Mouse (Mus musculus) cerebellum, adult 11 months (tissue): ENCODE data around the gene Fam83e.

Source experiments
- DNase-seq: peaks from one replicate; pipeline ENCODE4 v3.0.0; 2022

Gene Fam83e

GRCm38 (mm10) chr7:45715741-45716459 lies 5.1 kb upstream of the Fam83e start:
- DNase-seq: peak; percentile 29

- no peak for DNase-seq
These were observed 4.6 kb upstream of the Fam83e start for GRCm38 (mm10) chr7:45716460-45716857.

DNA sequence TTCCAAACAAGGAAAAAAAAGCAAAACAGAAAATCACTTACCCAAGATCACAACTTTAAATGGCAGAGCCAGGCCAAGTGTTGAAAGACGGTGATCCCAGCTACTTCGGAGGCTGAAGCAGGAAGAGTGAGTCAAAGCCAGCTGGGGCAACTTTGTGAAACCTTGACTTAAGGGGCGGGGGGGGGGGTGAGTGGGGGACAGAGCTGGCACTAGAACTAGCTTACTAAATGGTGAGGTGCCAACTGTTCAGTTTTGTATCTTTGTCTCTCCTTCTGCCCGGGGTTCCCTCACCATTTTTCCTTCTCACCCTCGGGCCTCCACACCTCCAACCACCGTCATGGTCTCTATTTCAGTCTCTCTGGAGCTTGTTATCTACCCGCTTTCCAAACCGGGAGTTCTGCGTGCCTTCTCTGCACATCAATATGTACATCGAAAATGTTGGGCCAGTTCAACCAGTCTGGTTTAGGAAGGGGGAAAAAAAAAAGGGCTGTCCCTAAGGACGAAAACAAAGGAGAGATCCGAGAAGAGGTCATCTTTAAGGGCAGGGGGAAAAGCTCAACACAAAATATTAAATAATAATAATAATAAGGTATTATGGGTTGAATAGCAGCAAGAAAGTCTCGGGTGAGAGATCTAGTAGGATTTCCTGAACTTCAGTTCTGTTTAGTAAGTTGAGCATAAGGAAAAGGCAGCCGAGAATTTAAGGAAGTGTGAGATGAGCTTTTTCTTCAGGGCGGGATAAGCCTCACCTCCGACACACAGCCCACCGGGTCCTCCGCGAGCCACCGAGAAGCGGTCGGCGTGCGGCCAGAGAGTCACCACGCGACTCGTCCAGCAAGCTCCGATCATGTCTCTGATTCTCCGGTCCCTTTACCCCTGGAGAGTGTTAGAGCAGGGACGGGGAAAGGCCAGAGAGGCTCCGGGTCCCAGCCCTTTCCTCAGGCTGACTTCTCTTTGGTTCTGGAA lies 3.8 kb upstream of the Fam83e start:
- DNase-seq: no peak

- peak; percentile 98 for DNase-seq
These were observed 3.1 kb upstream of the Fam83e start, which contains the start of gene Sphk2 for GRCm38 (mm10) chr7:45717918-45718297. Gene Sphk2 (minus strand): TSS chr7:45718002.

DNA sequence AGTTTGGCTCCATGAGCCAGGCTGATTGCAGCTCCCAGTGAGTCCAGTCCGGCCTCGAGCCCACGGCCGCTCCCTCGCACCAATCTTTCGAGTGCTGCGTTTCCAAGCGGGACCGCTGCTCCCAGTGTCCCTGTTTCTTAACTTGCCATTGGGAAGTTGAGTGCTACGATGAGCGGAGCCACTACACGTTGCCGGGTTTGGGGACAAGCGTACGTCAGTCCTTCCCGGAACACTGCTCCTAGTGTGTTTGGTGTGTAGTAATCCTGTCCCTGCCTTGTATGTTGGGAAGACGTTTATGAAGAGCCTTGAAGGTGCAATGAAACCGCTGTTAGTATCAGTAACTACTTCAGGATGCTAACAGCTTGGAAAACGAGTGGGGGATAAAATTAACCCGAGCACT lies 2.7 kb upstream of the Fam83e start:
- DNase-seq: no peak

DNA sequence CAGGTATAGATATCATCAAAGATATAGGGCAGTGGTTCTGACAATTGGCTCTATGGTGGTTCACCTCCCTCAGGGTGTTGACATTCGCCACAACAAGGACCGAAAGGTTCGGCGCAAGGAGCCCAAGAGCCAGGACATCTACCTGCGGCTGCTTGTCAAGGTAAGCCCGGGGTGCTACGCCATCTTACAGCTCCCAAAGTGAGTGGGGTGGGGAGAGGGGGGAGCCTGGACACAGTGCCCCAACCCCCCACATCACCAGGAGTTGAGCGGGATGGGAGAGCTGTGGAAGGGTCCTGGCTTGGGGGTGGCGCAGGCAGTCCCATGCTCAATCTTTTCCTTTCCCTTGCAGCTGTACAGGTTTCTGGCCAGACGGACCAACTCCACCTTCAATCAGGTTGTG lies 1.8 kb upstream of the Fam83e start:
- DNase-seq: no peak

GRCm38 (mm10) chr7:45719738-45720412 lies 1.1 kb upstream of the Fam83e start:
- DNase-seq: no peak

- DNase-seq: no peak
These were observed 191 bp downstream of the Fam83e start for GRCm38 (mm10) chr7:45721234-45721571.

DNA sequence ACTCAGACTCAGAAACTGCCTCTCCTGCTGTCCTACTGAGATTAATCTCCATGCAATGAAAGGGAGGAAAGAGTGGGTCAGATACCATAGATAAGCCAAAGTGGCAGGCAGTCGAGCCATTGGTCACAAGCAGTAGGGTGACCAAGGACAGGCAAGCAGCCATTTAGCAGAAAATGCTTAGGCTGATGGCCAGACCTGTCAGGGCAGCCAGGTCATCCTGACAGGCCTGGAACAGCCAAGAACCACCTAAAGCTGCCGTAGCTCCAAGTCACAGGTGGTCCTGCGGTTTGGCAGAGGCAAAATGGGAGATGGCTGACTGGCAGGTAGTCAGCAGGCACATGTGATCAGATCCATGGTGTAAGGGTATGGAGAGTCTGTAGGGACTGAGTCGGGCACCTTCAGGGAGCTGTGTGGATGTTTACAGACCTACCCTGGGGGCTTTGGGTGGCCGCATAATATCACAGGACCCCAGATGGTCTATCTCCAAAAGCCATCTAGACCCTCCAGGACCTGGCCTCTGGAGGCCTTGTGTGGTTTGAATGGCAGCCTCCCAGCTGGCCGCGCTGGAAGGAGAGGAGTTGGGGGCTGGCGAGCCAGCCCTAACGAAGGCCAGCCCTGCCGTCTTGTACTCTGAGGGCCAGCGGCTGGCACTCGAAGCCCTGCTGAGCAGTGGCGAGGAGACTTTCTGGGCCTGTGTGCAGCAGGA lies 783 bp downstream of the Fam83e start:
- DNase-seq: no peak

GRCm38 (mm10) chr7:45722348-45722713 lies 1.3 kb downstream of the Fam83e start:
- no peak for DNase-seq

DNA sequence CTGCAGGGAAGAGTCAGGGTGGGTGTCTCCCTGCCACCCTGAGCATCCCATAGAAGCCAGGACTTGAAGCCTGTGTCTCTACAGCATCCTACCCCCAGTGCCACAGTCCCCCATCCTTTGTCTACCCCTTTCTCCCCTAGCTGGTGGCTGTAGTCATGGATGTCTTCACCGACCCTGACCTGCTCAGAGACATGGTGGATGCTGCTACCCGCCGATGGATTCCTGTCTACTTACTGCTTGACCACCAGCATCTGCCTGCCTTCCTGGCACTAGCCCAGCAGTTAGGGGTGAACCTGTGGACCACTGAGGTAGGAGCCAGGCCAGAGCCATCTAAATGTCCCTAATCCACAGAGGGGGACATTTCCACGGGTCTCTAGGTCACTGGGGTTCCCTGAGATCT lies 2.3 kb downstream of the Fam83e start:
- no peak for DNase-seq

GRCm38 (mm10) chr7:45723781-45724180 lies 2.8 kb downstream of the Fam83e start:
- no peak for DNase-seq

- no peak for DNase-seq
These were observed 4.1 kb downstream of the Fam83e start for GRCm38 (mm10) chr7:45725151-45725550.

DNA sequence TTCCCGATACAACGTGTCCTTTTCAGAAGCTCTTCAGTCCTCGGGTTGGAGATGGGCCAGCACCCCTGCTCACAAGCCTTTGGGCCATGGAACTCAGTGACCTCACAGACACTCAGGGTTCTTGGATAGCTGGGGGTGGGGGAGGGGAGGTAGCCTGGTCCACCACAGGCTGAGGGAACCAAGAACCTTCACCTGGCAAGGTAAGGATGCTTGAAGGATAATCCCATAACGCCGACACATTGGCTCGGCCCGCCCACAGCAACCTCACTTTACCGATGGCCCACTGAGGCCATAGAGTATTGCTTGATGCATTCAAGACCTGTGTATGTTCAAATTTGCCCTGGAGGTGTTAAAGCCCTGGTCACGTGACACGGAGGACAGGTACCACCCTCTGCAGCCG lies 4.7 kb downstream of the Fam83e start, which contains the start of gene Spaca4:
Spaca4 (minus strand) TSS at position 101 of the 400 bp plus-strand sequence.
- no peak for DNase-seq

- DNase-seq: no peak
These were observed 5.4 kb downstream of the Fam83e start for GRCm38 (mm10) chr7:45726419-45726818.

GRCm38 (mm10) chr7:45727625-45728024 lies 6.6 kb downstream of the Fam83e start:
- DNase-seq: no peak

DNA sequence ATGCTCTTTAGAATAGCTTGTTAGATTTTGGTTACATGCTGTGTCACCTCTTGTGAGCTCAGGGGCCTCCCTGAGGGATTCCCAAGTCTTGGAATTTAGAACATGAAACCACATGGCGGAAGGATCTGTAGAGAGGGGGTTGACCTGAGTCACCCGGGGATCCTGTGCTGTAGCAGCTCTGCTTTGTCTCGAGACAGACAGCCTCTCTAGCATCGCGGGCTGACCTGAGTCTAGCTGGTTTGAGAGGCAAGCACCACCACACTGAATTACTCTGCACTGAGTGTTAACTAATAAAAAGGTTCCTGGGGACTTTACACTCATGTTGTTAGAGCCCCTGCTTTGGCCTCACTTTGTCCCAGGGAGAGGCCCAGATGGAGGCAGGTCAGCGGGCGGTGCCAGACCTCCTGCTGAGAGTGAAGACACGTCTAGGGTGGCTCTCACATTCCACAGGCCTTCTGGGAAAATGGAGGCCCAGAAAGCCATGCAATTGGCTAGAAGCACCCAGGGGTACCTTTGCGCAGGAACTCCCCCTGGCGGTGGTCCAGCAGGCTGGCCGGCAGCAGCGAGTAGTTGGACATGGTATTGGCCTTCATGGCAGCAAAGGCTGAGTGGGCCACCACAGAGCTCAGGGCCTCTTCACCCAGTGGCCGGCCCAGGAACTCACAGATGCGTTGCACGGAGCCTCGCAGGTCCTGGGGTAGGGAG lies 9.9 kb downstream of the Fam83e start:
- no peak for DNase-seq

DNA sequence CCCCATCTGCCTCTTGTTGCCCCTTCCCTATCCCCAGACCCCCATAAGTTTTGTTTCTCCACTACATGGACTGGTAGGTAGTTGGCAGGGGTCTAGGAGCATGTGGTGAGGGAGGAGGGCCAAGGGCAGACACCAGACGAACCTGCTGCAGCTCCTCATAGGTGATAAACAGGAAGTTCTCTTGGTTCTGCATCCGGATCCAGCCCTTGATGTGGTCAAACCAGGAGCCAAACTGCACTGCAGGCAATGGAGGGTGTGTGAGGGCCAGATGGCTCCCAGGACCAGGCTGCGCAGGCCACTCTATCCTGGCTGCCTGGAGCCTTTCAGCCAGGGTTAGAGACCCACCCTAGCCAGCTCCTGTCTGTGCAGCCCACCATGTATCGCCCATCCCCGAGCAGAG lies 12.5 kb downstream of the Fam83e start:
- no peak for DNase-seq

DNA sequence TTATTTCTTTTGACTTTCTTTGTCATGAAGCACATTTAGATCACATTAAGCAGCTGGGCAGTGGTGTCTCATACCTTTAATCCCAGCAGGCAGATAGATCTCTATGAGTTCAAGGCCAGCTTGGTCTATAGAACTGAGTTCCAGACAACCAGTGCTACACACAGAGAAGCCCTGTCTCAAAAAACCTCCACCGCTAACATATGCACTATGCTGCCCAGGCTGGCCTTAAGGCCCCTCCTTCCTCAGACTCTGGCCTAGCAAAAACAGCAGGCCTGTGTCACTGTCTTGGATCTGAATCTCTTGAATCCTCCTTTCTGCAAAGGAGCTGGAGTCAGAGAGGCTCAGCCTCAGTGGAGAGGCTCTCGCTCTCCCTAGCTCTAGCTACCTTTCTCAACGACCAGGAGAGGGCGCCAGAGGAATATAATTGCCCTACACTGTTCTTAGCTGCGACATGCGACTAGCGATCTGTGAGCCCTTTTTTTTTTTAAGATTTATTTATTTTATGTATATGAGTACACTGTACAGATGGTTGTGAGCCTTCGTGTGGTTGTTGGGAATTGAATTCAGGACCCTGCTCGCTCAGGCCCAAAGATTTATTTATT lies 18.3 kb downstream of the Fam83e start:
- peak; percentile 79 for DNase-seq

DNA sequence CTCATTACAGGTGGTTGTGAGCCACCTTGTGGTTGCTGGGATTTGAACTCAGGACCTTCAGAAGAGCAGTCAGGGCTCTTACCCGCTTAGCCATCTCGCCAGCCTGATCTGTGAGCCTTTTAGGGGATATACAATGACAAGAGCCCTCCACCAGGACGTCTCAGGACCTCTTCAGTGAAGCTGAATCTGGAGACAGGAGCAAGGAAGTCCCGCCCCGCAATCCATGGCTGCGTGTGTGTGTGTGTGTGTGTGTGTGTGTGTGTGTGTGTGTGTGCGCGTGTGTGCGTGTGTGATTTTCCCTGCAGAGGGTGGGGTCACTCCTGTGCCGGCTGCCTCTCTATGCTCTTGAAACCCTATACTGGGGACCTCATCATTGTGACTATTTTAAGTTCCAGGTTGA lies 18.8 kb downstream of the Fam83e start:
- DNase-seq: no peak

DNA sequence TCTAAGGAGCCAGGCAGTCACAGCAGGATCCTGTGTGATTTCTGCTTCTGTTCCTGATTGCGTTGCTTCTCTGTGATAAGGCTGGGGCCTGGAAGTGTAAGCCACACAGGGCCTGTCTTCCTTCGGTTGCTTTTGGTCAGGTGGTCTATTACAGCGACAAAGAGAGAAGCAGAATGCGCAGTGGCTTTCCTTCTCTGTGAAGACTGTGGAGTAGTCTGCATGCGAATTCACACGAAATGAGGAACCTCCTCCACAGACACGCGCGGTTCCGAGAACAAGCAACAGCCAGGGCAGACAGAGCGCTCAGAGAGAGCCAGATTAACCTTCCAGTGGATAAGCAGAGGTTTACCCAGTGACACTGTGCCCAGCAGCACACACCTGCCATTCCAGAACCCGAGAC lies 20.3 kb downstream of the Fam83e start:
- no peak for DNase-seq

DNA sequence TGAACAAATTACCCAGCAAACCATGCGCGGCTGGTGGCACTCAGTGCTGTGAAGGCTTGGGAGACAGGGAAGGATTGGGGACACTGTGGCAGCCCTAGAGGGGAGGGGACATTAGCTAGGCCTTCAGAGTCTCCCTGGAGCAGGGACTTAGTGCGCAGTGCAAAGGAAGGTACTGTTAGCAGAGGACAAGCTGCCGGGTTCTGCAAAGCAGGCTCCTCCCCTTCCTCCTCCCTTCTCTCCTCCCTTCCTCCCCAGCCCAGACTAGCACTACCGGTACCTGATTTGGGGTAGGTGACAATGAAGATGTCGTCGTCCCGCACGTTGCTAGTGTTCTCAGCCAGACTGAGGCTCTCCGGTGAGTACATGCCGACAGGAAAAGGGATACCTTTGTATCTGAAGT lies 20.8 kb downstream of the Fam83e start:
- DNase-seq: no peak
